Mouse (Mus musculus) MEL (cell line): ENCODE results near the gene B4galt1. TPM values are rescaled to one million over a fixed set of nuclear protein-coding genes. Genes with fewer than 3 reads are reported as not detected.

ENCODE experiments used
- DNase-seq: peaks from one replicate; pipeline ENCODE4 v3.0.0; 2011; ENCODE audit warnings: low read depth, low spot score
- H3K27ac ChIP-seq: 2 replicates; pipeline ENCODE4 v1.5.1; 2012; ENCODE audit warnings: low read depth, mild to moderate bottlenecking, control low read depth, low read length, moderate library complexity; ENCODE audit not compliant: control insufficient read depth
- H3K27me3 ChIP-seq, 2 experiments: fragments of 150-350 bp in 1 of 2; sonication (generic) in 1 of 2; 2 replicates each; pipeline ENCODE4 v1.6.1; 2012; ENCODE audit warnings: low read length in 2 of 2, mild to moderate bottlenecking in 2 of 2, improper control_type of control experiment in 1 of 2, moderate library complexity in 1 of 2; ENCODE audit not compliant: insufficient read depth in 2 of 2, control insufficient read depth in 1 of 2
- H3K36me3 ChIP-seq, 2 experiments: 2 replicates each; pipeline ENCODE4 v1.6.1; 2012 to 2014; ENCODE audit warnings: low read length in 2 of 2, improper control_type of control experiment in 1 of 2, inconsistent platforms in 1 of 2, mild to moderate bottlenecking in 1 of 2; ENCODE audit not compliant: insufficient read depth in 2 of 2, control insufficient read depth in 1 of 2
- H3K4me1 ChIP-seq, 2 experiments: fragments of 150-350 bp in 1 of 2; sonication (generic) in 1 of 2; 2 replicates each; pipeline ENCODE4 v1.6.1; 2012; ENCODE audit warnings: low read length in 2 of 2, improper control_type of control experiment in 1 of 2, mild to moderate bottlenecking in 1 of 2; ENCODE audit not compliant: insufficient read depth in 2 of 2, control insufficient read depth in 1 of 2
- H3K4me3 ChIP-seq, 2 experiments: fragments of 150-350 bp in 1 of 2; sonication (generic) in 1 of 2; 2 replicates each; pipeline ENCODE4 v1.5.1; 2012; ENCODE audit warnings: low read depth in 2 of 2, low read length in 2 of 2, mild to moderate bottlenecking in 2 of 2, moderate library complexity in 2 of 2, control low read depth in 1 of 2, improper control_type of control experiment in 1 of 2; ENCODE audit not compliant: control insufficient read depth in 1 of 2, insufficient read depth in 1 of 2
- H3K79me2 ChIP-seq: 2 replicates; pipeline ENCODE4 v1.6.1; 2012; ENCODE audit warnings: mild to moderate bottlenecking, low read length, moderate library complexity; ENCODE audit not compliant: control insufficient read depth, poor library complexity, insufficient read depth
- H3K9ac ChIP-seq: 2 replicates; pipeline ENCODE4 v1.6.1; 2012; ENCODE audit warnings: low read depth, mild to moderate bottlenecking, control low read depth, low read length, moderate library complexity; ENCODE audit not compliant: control insufficient read depth, poor library complexity, severe bottlenecking
- H3K9me3 ChIP-seq: fragments of 150-350 bp; sonication (generic); replicated peaks from 2 replicates; pipeline ENCODE4 v1.6.1; 2012; ENCODE audit warnings: mild to moderate bottlenecking, low read length, improper control_type of control experiment, moderate library complexity; ENCODE audit not compliant: insufficient read depth
- CHD2 ChIP-seq: IDR thresholded peaks from 2 replicates; pipeline ENCODE4 v1.6.1; 2011; ENCODE audit warnings: low read length, improper control_type of control experiment
- ELF1 ChIP-seq: IDR thresholded peaks from 2 replicates; pipeline ENCODE4 v1.6.1; 2014; ENCODE audit warnings: low read depth, mild to moderate bottlenecking, inconsistent platforms, low read length, improper control_type of control experiment, moderate library complexity
- EP300 ChIP-seq, 2 experiments: IDR thresholded peaks; 2 replicates each; pipeline ENCODE4 v1.6.1; 2011; ENCODE audit warnings: improper control_type of control experiment in 2 of 2, low read length in 2 of 2, low read depth in 1 of 2, mild to moderate bottlenecking in 1 of 2
- ETS1 ChIP-seq: IDR thresholded peaks from 2 replicates; pipeline ENCODE4 v1.6.1; 2012; ENCODE audit warnings: low read depth, mild to moderate bottlenecking, inconsistent platforms, low read length, improper control_type of control experiment, moderate library complexity
- GABPA ChIP-seq: IDR thresholded peaks from 2 replicates; pipeline ENCODE4 v1.6.1; 2012; ENCODE audit warnings: low read depth, mild to moderate bottlenecking, inconsistent platforms, low read length, improper control_type of control experiment, moderate library complexity
- MAX ChIP-seq: IDR thresholded peaks from 2 replicates; pipeline ENCODE4 v1.6.1; 2011; ENCODE audit warnings: low read length, improper control_type of control experiment
- MEF2A ChIP-seq: IDR thresholded peaks from 2 replicates; pipeline ENCODE4 v1.6.1; 2014; ENCODE audit warnings: low read depth, mild to moderate bottlenecking, inconsistent platforms, low read length, improper control_type of control experiment; ENCODE audit not compliant: poor library complexity, insufficient replicate concordance, severe bottlenecking; ENCODE audit errors: extremely low read depth
- MYB ChIP-seq: IDR thresholded peaks from 2 replicates; pipeline ENCODE4 v1.6.1; 2011; ENCODE audit warnings: mild to moderate bottlenecking, low read depth, low read length, improper control_type of control experiment
- MYC ChIP-seq: IDR thresholded peaks from 2 replicates; pipeline ENCODE4 v1.6.1; 2011; ENCODE audit warnings: low read depth, mild to moderate bottlenecking, low read length, improper control_type of control experiment, moderate library complexity
- NELFE ChIP-seq: IDR thresholded peaks from 2 replicates; pipeline ENCODE4 v1.6.1; 2011; ENCODE audit warnings: low read depth, low read length, improper control_type of control experiment
- POLR2A ChIP-seq, 2 experiments: IDR thresholded peaks; 2 replicates each; pipeline ENCODE4 v1.6.1; 2011 to 2012; ENCODE audit warnings: low read length in 2 of 2, mild to moderate bottlenecking in 2 of 2, control low read depth in 1 of 2, improper control_type of control experiment in 1 of 2, low read depth in 1 of 2, moderate library complexity in 1 of 2; ENCODE audit not compliant: control insufficient read depth in 1 of 2, insufficient read depth in 1 of 2, poor library complexity in 1 of 2
- POLR2AphosphoS5 ChIP-seq: IDR thresholded peaks from 2 replicates; pipeline ENCODE4 v1.6.1; 2012; ENCODE audit warnings: low read depth, borderline replicate concordance, mild to moderate bottlenecking, inconsistent platforms, low read length, moderate library complexity, mixed read lengths
- RAD21 ChIP-seq: IDR thresholded peaks from 2 replicates; pipeline ENCODE4 v1.6.1; 2011; ENCODE audit warnings: mild to moderate bottlenecking, low read depth, low read length, improper control_type of control experiment
- RCOR1 ChIP-seq: IDR thresholded peaks from 2 replicates; pipeline ENCODE4 v1.6.1; 2012; ENCODE audit warnings: low read depth, mild to moderate bottlenecking, inconsistent platforms, low read length, improper control_type of control experiment
- TAL1 ChIP-seq: IDR thresholded peaks from 2 replicates; pipeline ENCODE4 v1.6.1; 2012; ENCODE audit warnings: mild to moderate bottlenecking, inconsistent platforms, low read length, moderate library complexity, mixed read lengths
- TBP ChIP-seq: IDR thresholded peaks from 2 replicates; pipeline ENCODE4 v1.8.0; 2011; ENCODE audit warnings: low read depth, low read length, improper control_type of control experiment
- ZC3H11A ChIP-seq: IDR thresholded peaks from 2 replicates; pipeline ENCODE4 v1.6.1; 2012; ENCODE audit warnings: low read depth, mild to moderate bottlenecking, inconsistent platforms, low read length, improper control_type of control experiment
- polyA plus RNA-seq, 2 experiments: library from polyadenylated mRNA; stranded (reverse) in 1 of 2; unstranded in 1 of 2; fragments of >175 nt in 1 of 2; fragments of >200 nt in 1 of 2; gene quantifications; 2 replicates each; pipeline versions ENCODE4 v1.2.1 to v1.2.4; 2012; ENCODE audit warnings: low replicate concordance in 2 of 2, low read depth in 1 of 2; ENCODE audit not compliant: insufficient read length in 2 of 2, insufficient read depth in 1 of 2, missing spikeins in 1 of 2
- total RNA-seq: library from RNA; depleted of rRNA; stranded (reverse); fragments of 300-350 nt; gene quantifications from 2 replicates; pipeline ENCODE4 v1.2.3, GENCODE M21; 2012

B4galt1 gene
- total and polyA plus RNA-seq, 3 experiments, result 10.8 to 22.5 TPM; not detected in 1

- Histone ChIP-seq H3K9ac (no peak overlapping the region), H3K4me1 (no peaks in the 10 kb centered on the region), H3K27ac (no peak overlapping the region), H3K27me3 (no peaks in the 10 kb centered on the region), H3K4me3 (no peak overlapping the region), H3K79me2 (no peaks in the 10 kb centered on the region), H3K9me3 (no peaks in the 10 kb centered on the region)
- DNase-seq, result no peak
- TF ChIP-seq RAD21, result no peak
- no peak for TF ChIP-seq GABPA
- TF ChIP-seq EP300 (IDR thresholded peaks at IDR 0.05; ENCODE audit: low read depth in 1 of 2, low read length in 2 of 2), result no peak
- TF ChIP-seq ETS1, result no peak
- no peak for TF ChIP-seq RCOR1
- no peak for TF ChIP-seq POLR2A (IDR thresholded peaks at IDR 0.05; ENCODE audit: control insufficient read depth in 1 of 2, insufficient read depth in 1 of 2, low read depth in 1 of 2, low read length in 2 of 2, poor library complexity in 1 of 2)
- no peak for TF ChIP-seq ZC3H11A
- no peak for TF ChIP-seq MYC
- TF ChIP-seq ELF1, result no peak
- TF ChIP-seq CHD2, result no peak
- TF ChIP-seq MEF2A, result no peak
- TF ChIP-seq TBP, result no peak
- TF ChIP-seq, all 39 proteins: peak for 0
- peaks cover 0 to 1% of the 10 kb centered on the region in 2 experiments; a peak in 2 of 4 replicates for H3K36me3 ChIP-seq
Observed at GRCm38 (mm10) chr4:40824505-40824904, 29.3 kb downstream of the B4galt1 start.

- no peak overlapping the region for H3K9ac ChIP-seq
- no peaks in the 10 kb centered on the region for H3K4me1 ChIP-seq
- H3K36me3 ChIP-seq, result peaks cover 0 to 1% of the 10 kb centered on the region in 2 experiments; a peak in 2 of 4 replicates
- no peak overlapping the region for H3K27ac ChIP-seq
- H3K9me3 ChIP-seq, result no peaks in the 10 kb centered on the region
- H3K27me3 ChIP-seq, result no peaks in the 10 kb centered on the region
- H3K79me2 ChIP-seq, result no peaks in the 10 kb centered on the region
- no peak for DNase-seq
- TF ChIP-seq NELFE (no peak), POLR2AphosphoS5 (no peak), ELF1 (no peak)
- no peak overlapping the region for H3K4me3 ChIP-seq
Observed at GRCm38 (mm10) chr4:40823664-40824063, 30.1 kb downstream of the B4galt1 start.

- no peak overlapping the region for H3K9ac ChIP-seq
- no peaks in the 10 kb centered on the region for H3K27me3 ChIP-seq
- no peaks in the 10 kb centered on the region for H3K4me1 ChIP-seq
- no peaks in the 10 kb centered on the region for H3K79me2 ChIP-seq
- no peak for TF ChIP-seq TAL1
- TF ChIP-seq MAX, result no peak
- no peak for TF ChIP-seq MYB
- TF ChIP-seq RAD21, result no peak
- no peak for TF ChIP-seq MEF2A
- no peak for DNase-seq
- no peak overlapping the region for H3K4me3 ChIP-seq
- no peaks in the 10 kb centered on the region for H3K9me3 ChIP-seq
- H3K36me3 ChIP-seq, result peaks cover 0 to 1% of the 10 kb centered on the region in 2 experiments; a peak in 2 of 4 replicates
- no peak overlapping the region for H3K27ac ChIP-seq
Observed at GRCm38 (mm10) chr4:40823151-40823550, 30.7 kb downstream of the B4galt1 start.
